Mouse (Mus musculus): Measurements from ENCODE around the gene Troap. TPM values are rescaled to one million over a fixed set of nuclear protein-coding genes. Genes with fewer than 3 reads are reported as not detected.

The Troap gene
- polyA plus RNA-seq, 1 experiment, result 5.9 TPM

GRCm38 (mm10) chr15:99129441-99129840 lies 55.1 kb downstream of the Troap start:
- TF ChIP-seq POLR2A (IDR thresholded peaks at IDR 0.05; ENCODE audit: low read depth, low read length), result no peak
- TF ChIP-seq CTCF (IDR thresholded peaks at IDR 0.05; ENCODE audit: extremely low read depth, insufficient read depth, insufficient read length, insufficient replicate concordance), result no peak
- Histone ChIP-seq H3K4me3 (ENCODE audit: extremely low read depth, insufficient read depth, insufficient read length) (no peak overlapping the region), H3K27me3 (ENCODE audit: control insufficient read depth, insufficient read depth, low read length) (peaks cover 15% of the 10 kb centered on the region), H3K4me1 (ENCODE audit: control insufficient read depth, insufficient read depth, insufficient read length) (peaks cover 3% of the 10 kb centered on the region; the same call in 1 of the 2 replicates), H3K27ac (ENCODE audit: insufficient read depth, low read length) (no peak overlapping the region), H3K36me3 (ENCODE audit: control insufficient read depth, insufficient read depth, low read length) (no peaks in the 10 kb centered on the region)
- no peak for DNase-seq (ENCODE audit: low read depth in 1 of 2, low spot score in 2 of 2)
- 86% methylated on average over 11 of the region's 11 CpGs for WGBS

- H3K27ac ChIP-seq (ENCODE audit: insufficient read depth, low read length), result no peak overlapping the region
- TF ChIP-seq POLR2A (IDR thresholded peaks at IDR 0.05; ENCODE audit: low read depth, low read length), result no peak
- no peak for TF ChIP-seq CTCF (IDR thresholded peaks at IDR 0.05; ENCODE audit: extremely low read depth, insufficient read depth, insufficient read length, insufficient replicate concordance)
- DNase-seq (ENCODE audit: low read depth in 1 of 2, low spot score in 2 of 2), result no peak
- H3K4me1 ChIP-seq (ENCODE audit: control insufficient read depth, insufficient read depth, insufficient read length), result peaks cover 3% of the 10 kb centered on the region; the same call in 1 of the 2 replicates
- no peaks in the 10 kb centered on the region for H3K36me3 ChIP-seq (ENCODE audit: control insufficient read depth, insufficient read depth, low read length)
- no peak overlapping the region for H3K4me3 ChIP-seq (ENCODE audit: extremely low read depth, insufficient read depth, insufficient read length)
- 48% methylated on average over 22 of the region's 22 CpGs for WGBS
- peaks cover 15% of the 10 kb centered on the region for H3K27me3 ChIP-seq (ENCODE audit: control insufficient read depth, insufficient read depth, low read length)
Measured at GRCm38 (mm10) chr15:99129956-99130910, 55.9 kb downstream of the Troap start.

Other genes starting within 250 kb of the Troap start
- 42.2 and 45.1 TPM in 2 replicates for gene Prkag1, start 243.1 kb upstream of the Troap start, polyA plus RNA-seq (2012; rRNA removed)
- 55.6 and 58.7 TPM in 2 replicates for gene Kmt2d, start 203.4 kb upstream of the Troap start, polyA plus RNA-seq (2012; rRNA removed)
- 5.4 and 6.0 TPM in 2 replicates for gene Rhebl1, start 180.0 kb upstream of the Troap start, polyA plus RNA-seq (2012; rRNA removed)
- 1.6 and 2.3 TPM in 2 replicates for gene Dhh, start 176.0 kb upstream of the Troap start, polyA plus RNA-seq (2012; rRNA removed)
- gene Lmbr1l, start 156.3 kb upstream of the Troap start, polyA plus RNA-seq (2012; rRNA removed), result 112 and 191 TPM in 2 replicates
- gene Tuba1b, start 140.0 kb upstream of the Troap start, polyA plus RNA-seq (2012; rRNA removed), result 694 and 1,212 TPM in 2 replicates
- gene Gm49450, start 121.0 kb upstream of the Troap start, polyA plus RNA-seq (2012; rRNA removed), result 16.3 and 63.6 TPM in 2 replicates
- gene Tuba1a, start 120.9 kb upstream of the Troap start, polyA plus RNA-seq (2012; rRNA removed), result 116 and 126 TPM in 2 replicates
- gene Tuba1c, start 44.7 kb upstream of the Troap start, polyA plus RNA-seq (2012; rRNA removed), result 119 and 126 TPM in 2 replicates
- 0.99 and 1.4 TPM in 2 replicates for gene Prph, start 19.4 kb upstream of the Troap start, polyA plus RNA-seq (2012; rRNA removed)
- gene C1ql4, start 13.2 kb downstream of the Troap start, polyA plus RNA-seq (2012; rRNA removed), result not detected in 2 replicates
- 0.35 and 0.60 TPM in 2 replicates for gene Dnajc22, start 18.6 kb downstream of the Troap start, polyA plus RNA-seq (2012; rRNA removed)
- gene Spats2, start 51.3 kb downstream of the Troap start, polyA plus RNA-seq (2012; rRNA removed), result 1.5 and 2.2 TPM in 2 replicates
- 3.5 and 3.7 TPM in 2 replicates for gene Kcnh3, start 150.3 kb downstream of the Troap start, polyA plus RNA-seq (2012; rRNA removed)
- 48.5 and 63.1 TPM in 2 replicates for gene Mcrs1, start 177.4 kb downstream of the Troap start, polyA plus RNA-seq (2012; rRNA removed)
- 27.1 and 31.4 TPM in 2 replicates for gene Prpf40b, start 220.5 kb downstream of the Troap start, polyA plus RNA-seq (2012; rRNA removed)
- gene Fam186b, start 221.3 kb downstream of the Troap start, polyA plus RNA-seq (2012; rRNA removed), result 0.02 and 0.05 TPM in 2 replicates

All from spleen, adult 2 months (tissue).